Mouse (Mus musculus): Measurements from ENCODE around the gene Cask.

The Cask gene

GRCm38 (mm10) chrX:13718283-13718682, 132.9 kb downstream of the Cask start:
- no peak for DNase-seq

GRCm38 (mm10) chrX:13716796-13717569, 134.2 kb downstream of the Cask start:
- no peak for DNase-seq

GRCm38 (mm10) chrX:13710174-13710573, 141.0 kb downstream of the Cask start:
- DNase-seq: peak; percentile 49

GRCm38 (mm10) chrX:13705051-13705450, 146.1 kb downstream of the Cask start:
- no peak for DNase-seq

GRCm38 (mm10) chrX:13700681-13701080, 150.5 kb downstream of the Cask start:
- DNase-seq: no peak

- no peak for DNase-seq
Measured at GRCm38 (mm10) chrX:13691865-13692264, 159.3 kb downstream of the Cask start.

- DNase-seq: peak; percentile 50
Measured at GRCm38 (mm10) chrX:13688356-13688755, 162.8 kb downstream of the Cask start.

- DNase-seq: no peak
Measured at GRCm38 (mm10) chrX:13686589-13686988, 164.6 kb downstream of the Cask start.

GRCm38 (mm10) chrX:13681748-13682147, 169.4 kb downstream of the Cask start:
- no peak for DNase-seq

- no peak for DNase-seq
Measured at GRCm38 (mm10) chrX:13673001-13673400, 178.2 kb downstream of the Cask start.

- DNase-seq: no peak
Measured at GRCm38 (mm10) chrX:13670342-13670741, 180.8 kb downstream of the Cask start.

- DNase-seq: no peak
Measured at GRCm38 (mm10) chrX:13668867-13669266, 182.3 kb downstream of the Cask start.

GRCm38 (mm10) chrX:13661063-13661462, 190.1 kb downstream of the Cask start, which contains the start of gene Gpr82:
TSS of gene Gpr82 (plus strand) at chrX:13661363.
- DNase-seq: no peak

GRCm38 (mm10) chrX:13659201-13659890, 191.8 kb downstream of the Cask start:
- no peak for DNase-seq

GRCm38 (mm10) chrX:13658616-13659140, 192.5 kb downstream of the Cask start:
- DNase-seq: no peak

- DNase-seq: peak; percentile 23
Measured at GRCm38 (mm10) chrX:13656721-13657120, 194.4 kb downstream of the Cask start.

- no peak for DNase-seq
Measured at GRCm38 (mm10) chrX:13655906-13656305, 195.3 kb downstream of the Cask start.

GRCm38 (mm10) chrX:13655005-13655421, 196.2 kb downstream of the Cask start:
- DNase-seq: peak; percentile 43

- DNase-seq: no peak
Measured at GRCm38 (mm10) chrX:13652291-13652690, 198.9 kb downstream of the Cask start.

GRCm38 (mm10) chrX:13651889-13652288, 199.3 kb downstream of the Cask start:
- DNase-seq: no peak

GRCm38 (mm10) chrX:13638894-13639293, 212.3 kb downstream of the Cask start:
- no peak for DNase-seq

GRCm38 (mm10) chrX:13636398-13636797, 214.8 kb downstream of the Cask start:
- no peak for DNase-seq

GRCm38 (mm10) chrX:13631599-13632283, 219.4 kb downstream of the Cask start, which contains the start of gene Gpr34:
TSS of gene Gpr34 (plus strand) at chrX:13632089.
- DNase-seq: no peak
